Mouse (Mus musculus): ENCODE data around the gene Ilk. TPM values are rescaled to one million over a fixed set of nuclear protein-coding genes. Genes with fewer than 3 reads are reported as not detected.

Ilk gene
- polyA plus RNA-seq, 1 experiment from 2014 or later: 156 TPM

- WGBS (ENCODE audit: missing documents): 61% methylated on average over 8 of the region's 20 CpGs
- H3K27ac ChIP-seq: no peak overlapping the region
Observed at GRCm38 (mm10) chr7:105786506-105787284, 50.3 kb downstream of the Ilk start.

GRCm38 (mm10) chr7:105787285-105788140 is 51.1 kb downstream of the Ilk start, which contains the start of gene Dchs1:
TSS of gene Dchs1 (minus strand) at chr7:105787654.
- no peak within 1 kb of the TSS for H3K4me3 ChIP-seq (ENCODE audit: inconsistent target)
- no peaks in the 10 kb centered on the region for H3K79me2 ChIP-seq (ENCODE audit: inconsistent target)
- H3K27ac ChIP-seq: no peak within 1 kb of the TSS
- 1% methylated on average over 42 of the region's 97 CpGs for WGBS (ENCODE audit: missing documents)
- H3K36me3 ChIP-seq (ENCODE audit: inconsistent target): no peaks in the 10 kb centered on the region

More at GRCm38 (mm10) chr7:105786506-105787284, 50.3 kb downstream of the Ilk start:
- Histone ChIP-seq H3K79me2 (ENCODE audit: inconsistent target) (no peaks in the 10 kb centered on the region), H3K36me3 (ENCODE audit: inconsistent target) (no peaks in the 10 kb centered on the region), H3K4me3 (ENCODE audit: inconsistent target) (no peak overlapping the region)

DNA sequence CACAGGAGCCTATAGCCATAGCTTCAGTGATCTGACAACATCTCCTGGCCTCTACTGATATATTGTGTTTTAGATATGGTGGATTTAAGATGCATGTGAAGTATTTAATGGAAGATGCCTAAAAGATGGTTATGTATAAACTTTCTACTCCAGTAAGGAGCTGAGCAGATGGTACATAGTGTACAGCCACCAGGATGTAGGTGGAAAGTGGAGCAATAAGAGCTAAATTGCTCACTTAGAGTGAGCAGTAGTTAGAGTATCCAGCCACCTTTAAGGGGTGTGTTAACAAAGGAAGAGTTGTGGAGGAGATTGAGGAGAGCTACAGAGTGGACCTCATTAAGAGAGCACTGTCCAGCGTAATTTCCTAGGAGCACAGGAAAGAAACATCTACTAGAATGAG is 54.8 kb downstream of the Ilk start:
- Histone ChIP-seq H3K27ac (no peak overlapping the region), H3K36me3 (ENCODE audit: inconsistent target) (no peaks in the 10 kb centered on the region), H3K79me2 (ENCODE audit: inconsistent target) (no peaks in the 10 kb centered on the region), H3K4me3 (ENCODE audit: inconsistent target) (no peak overlapping the region)
- WGBS (ENCODE audit: missing documents): 100% methylated on average over 1 of the region's 1 CpGs

Other genes with a start within 250 kb of the Ilk start
- 23.5 to 31.0 TPM (median 25.9 TPM) in 3 replicates for gene Smpd1, start 182.2 kb upstream of the Ilk start, polyA plus RNA-seq (2018)
- 0.04 to 0.58 TPM in 2 of 3 replicates, not detected in the other for gene Apbb1, start 154.9 kb upstream of the Ilk start, polyA plus RNA-seq (2018)
- 0.24 TPM in 1 of 3 replicates, not detected in the others for gene Hpx, start 136.5 kb upstream of the Ilk start, polyA plus RNA-seq (2018)
- gene Trim3, start 103.0 kb upstream of the Ilk start, polyA plus RNA-seq (2018): 15.2 to 30.8 TPM (median 17.8 TPM) in 3 replicates
- gene Timm10b, start 96.5 kb upstream of the Ilk start, polyA plus RNA-seq (2018): 36.5 to 124 TPM (median 98.7 TPM) in 3 replicates
- 23.1 to 24.5 TPM (median 23.7 TPM) in 3 replicates for gene Arfip2, start 96.2 kb upstream of the Ilk start, polyA plus RNA-seq (2018)
- 1.7 to 8.3 TPM (median 4.9 TPM) in 3 replicates for gene Gm45799, start 96.0 kb upstream of the Ilk start, polyA plus RNA-seq (2018)
- gene Dnhd1, start 85.8 kb upstream of the Ilk start, polyA plus RNA-seq (2018): 0.68 to 2.0 TPM (median 0.80 TPM) in 3 replicates
- gene Rrp8, start 793 bp downstream of the Ilk start, polyA plus RNA-seq (2018): 12.9 to 21.2 TPM (median 19.6 TPM) in 3 replicates
- gene Taf10, start 7.8 kb downstream of the Ilk start, polyA plus RNA-seq (2018): 97.6 to 148 TPM (median 122 TPM) in 3 replicates
- 285 to 456 TPM (median 392 TPM) in 3 replicates for gene Tpp1, start 15.6 kb downstream of the Ilk start, polyA plus RNA-seq (2018)
- gene Dchs1, start 51.1 kb downstream of the Ilk start, polyA plus RNA-seq (2018): 0.27 to 1.4 TPM (median 0.47 TPM) in 3 replicates
- gene Mrpl17, start 74.5 kb downstream of the Ilk start, polyA plus RNA-seq (2018): 39.9 to 175 TPM (median 79.2 TPM) in 3 replicates
- gene Gm4070, start 217.4 kb downstream of the Ilk start, polyA plus RNA-seq (2018): 51.0 to 121 TPM (median 68.8 TPM) in 3 replicates